ENCODE assay signal across 9 mouse cellular contexts in genomic region chr3:97682576-97682975, GRCm38 (mm10). TPM values are rescaled to one million over a fixed set of nuclear protein-coding genes. Genes with fewer than 3 reads are reported as not detected.
DNase-seq lines count a peak whose midpoint lies in the region; ATAC-seq and TF ChIP-seq lines count a peak whose summit lies in the region.
"Had no signal": no experiment of that assay in that cellular context is flagged by ENCODE, and none has a peak within 500 bp of the region (broad histone marks: within the 10 kb centered on the region; RNA-seq: fewer than 3 reads in every experiment).

No protein-coding gene starts in this region.

- H3K4me1 ChIP-seq in heart, embryonic 12.5 days (replicated peaks), result peaks cover 34% of the 10 kb centered on the region
- H3K4me1 ChIP-seq in E14TG2a.4 (replicated peaks; ENCODE audit: low read depth, low read length), result peaks cover 43% of the 10 kb centered on the region
- peaks cover 23% of the 10 kb centered on the region for H3K4me1 ChIP-seq in forebrain, embryonic 15.5 days
- peaks cover 0 to 10% of the 10 kb centered on the region in 2 experiments; a peak in 3 of 4 replicates for H3K4me1 ChIP-seq in liver, embryonic 14.5 days (replicated peaks; ENCODE audit: control insufficient read depth in 2 of 2, insufficient read depth in 2 of 2, low read length in 1 of 2)

- no peak for TF ChIP-seq CTCF in E14TG2a.4 (conservative IDR thresholded peaks at IDR 0.05; ENCODE audit: low read length)
- no peak for TF ChIP-seq CTCF in liver, embryonic 14.5 days (IDR thresholded peaks at IDR 0.05; ENCODE audit: low read depth)

- no peak overlapping the region for H3K27ac ChIP-seq in heart, embryonic 12.5 days (ENCODE audit: poor library complexity, severe bottlenecking)
- no peak overlapping the region for H3K27ac ChIP-seq in forebrain, embryonic 15.5 days (replicated peaks)
- H3K27ac ChIP-seq in liver, embryonic 14.5 days, result no peak overlapping the region

- H3K36me3 ChIP-seq in heart, embryonic 12.5 days, result no peaks in the 10 kb centered on the region
- no peaks in the 10 kb centered on the region for H3K36me3 ChIP-seq in E14TG2a.4 (ENCODE audit: insufficient read depth, low read length)
- no peaks in the 10 kb centered on the region for H3K36me3 ChIP-seq in forebrain, embryonic 15.5 days
- no peaks in the 10 kb centered on the region for H3K36me3 ChIP-seq in liver, embryonic 14.5 days (replicated peaks; ENCODE audit: control insufficient read depth, insufficient read depth, low read depth)

- ATAC-seq in heart, embryonic 12.5 days (ENCODE audit: insufficient number of reproducible peaks, low FRiP score), result no peak
- no peak for ATAC-seq in forebrain, embryonic 15.5 days (replicated peaks)
- ATAC-seq in liver, embryonic 14.5 days (ENCODE audit: insufficient read depth), result no peak

- H3K4me2 ChIP-seq in heart, embryonic 12.5 days, result peak overlapping the region; percentile 95
- peak overlapping the region; percentile 47; the same call in 1 of the 2 replicates for H3K4me2 ChIP-seq in forebrain, embryonic 15.5 days (replicated peaks)
- peak overlapping the region; percentile 78 for H3K4me2 ChIP-seq in liver, embryonic 14.5 days (ENCODE audit: low read depth)

- no peak for DNase-seq in heart, adult 11 months
- DNase-seq in liver, embryonic 14.5 days (ENCODE audit: low read depth in 3 of 3, low spot score in 3 of 3), result no peak
- no peak for DNase-seq in left cerebral cortex, postnatal 36 days (ENCODE audit: low spot score in 2 of 2)
- no peak for DNase-seq in cerebellum, postnatal 14 days
- DNase-seq in yolk sac, embryonic 10.5 days (ENCODE audit: low spot score), result no peak

- peaks cover 6% of the 10 kb centered on the region; the same call in 1 of the 2 replicates for H3K27me3 ChIP-seq in heart, embryonic 12.5 days (replicated peaks)
- peaks cover 56% of the 10 kb centered on the region for H3K27me3 ChIP-seq in E14TG2a.4 (ENCODE audit: insufficient read depth, low read length)
- H3K27me3 ChIP-seq in forebrain, embryonic 15.5 days, result peaks cover 14% of the 10 kb centered on the region; the same call in 1 of the 2 replicates
- H3K27me3 ChIP-seq in liver, embryonic 14.5 days (ENCODE audit: control insufficient read depth, insufficient read depth, low read length), result no peaks in the 10 kb centered on the region; the same call in 1 of the 2 replicates

- TF ChIP-seq EP300 in liver, embryonic 14.5 days (IDR thresholded peaks at IDR 0.05; ENCODE audit: low read depth), result no peak

- H3K4me3 ChIP-seq in heart, embryonic 12.5 days, result peak overlapping the region; percentile 47
- H3K4me3 ChIP-seq in E14TG2a.4 (replicated peaks; ENCODE audit: low read length), result peak overlapping the region; percentile 66
- no peak overlapping the region for H3K4me3 ChIP-seq in forebrain, embryonic 15.5 days
- no peak overlapping the region for H3K4me3 ChIP-seq in liver, embryonic 14.5 days (ENCODE audit: insufficient read depth in 1 of 2, low read depth in 2 of 2, low read length in 2 of 2)

- intact Hi-C loops in left cerebral cortex, postnatal 36 days (cut with DNase I), result loop anchor here (5.0 to 10.0 kb wide), 3 partner anchors 85 to 542 kb away; partner anchors contain the start of gene Reg4

- H3K9me3 ChIP-seq in heart, embryonic 12.5 days (replicated peaks), result no peaks in the 10 kb centered on the region
- no peaks in the 10 kb centered on the region for H3K9me3 ChIP-seq in E14TG2a.4 (ENCODE audit: low read length)
- H3K9me3 ChIP-seq in forebrain, embryonic 15.5 days, result no peaks in the 10 kb centered on the region
- H3K9me3 ChIP-seq in liver, embryonic 14.5 days (ENCODE audit: control insufficient read depth, low read length), result no peaks in the 10 kb centered on the region

- WGBS in heart, embryonic 12.5 days, result 23% methylated on average over 5 of the region's 5 CpGs
- WGBS in forebrain, embryonic 15.5 days, result 22% methylated on average over 5 of the region's 5 CpGs
- WGBS in liver, embryonic 14.5 days (ENCODE audit: insufficient replicate concordance), result 17% methylated on average over 5 of the region's 5 CpGs

- H3K9ac ChIP-seq in heart, embryonic 12.5 days, result peak overlapping the region; percentile 64; the same call in 1 of the 2 replicates
- no peak overlapping the region for H3K9ac ChIP-seq in forebrain, embryonic 15.5 days (replicated peaks)
- H3K9ac ChIP-seq in liver, embryonic 14.5 days (replicated peaks), result no peak overlapping the region

RNA-seq across cellular contexts. Expression of gene Gm17651, which starts 8.1 kb away (rescaled TPM):
- not detected in 2 replicates for polyA plus RNA-seq in heart, embryonic 12.5 days (2016; fragmentation: Nextera tagmentation; extraction: Ambion mirVana)
- not detected in 2 replicates for polyA plus RNA-seq in forebrain, embryonic 15.5 days (2015; fragmentation: Nextera tagmentation; extraction: Ambion mirVana)
- polyA plus RNA-seq in liver, embryonic 14.5 days (2012; rRNA removed), result not detected in 2 replicates
- not detected in 2 replicates for polyA plus RNA-seq in liver, embryonic 14.5 days (2014; fragmentation: Nextera tagmentation; extraction: Ambion mirVana)
- not detected for total RNA-seq in left cerebral cortex, postnatal 36 days (2021)
- total RNA-seq: adrenal gland, postnatal 10 days had no signal

RNA-seq across cellular contexts. Expression of gene Prkab2, which starts 24.6 kb away (rescaled TPM):
- 24.6 and 25.1 TPM in 2 replicates for polyA plus RNA-seq in heart, embryonic 12.5 days (2016; fragmentation: Nextera tagmentation; extraction: Ambion mirVana)
- polyA plus RNA-seq in forebrain, embryonic 15.5 days (2015; fragmentation: Nextera tagmentation; extraction: Ambion mirVana), result 9.5 and 10.0 TPM in 2 replicates
- 1.6 and 2.1 TPM in 2 replicates for polyA plus RNA-seq in liver, embryonic 14.5 days (2012; rRNA removed)
- 1.1 and 1.3 TPM in 2 replicates for polyA plus RNA-seq in liver, embryonic 14.5 days (2014; fragmentation: Nextera tagmentation; extraction: Ambion mirVana)
- 10 to 100 TPM; 26.4 to 30.8 TPM for total RNA-seq in left cerebral cortex, postnatal 36 days (2021)

RNA-seq across cellular contexts. Expression of gene Fmo5, which starts 54.0 kb away (rescaled TPM):
- 3.3 and 3.5 TPM in 2 replicates for polyA plus RNA-seq in heart, embryonic 12.5 days (2016; fragmentation: Nextera tagmentation; extraction: Ambion mirVana)
- 0.66 and 1.0 TPM in 2 replicates for polyA plus RNA-seq in forebrain, embryonic 15.5 days (2015; fragmentation: Nextera tagmentation; extraction: Ambion mirVana)
- 6.0 and 8.4 TPM in 2 replicates for polyA plus RNA-seq in liver, embryonic 14.5 days (2012; rRNA removed)
- 11.3 and 13.3 TPM in 2 replicates for polyA plus RNA-seq in liver, embryonic 14.5 days (2014; fragmentation: Nextera tagmentation; extraction: Ambion mirVana)
- 1 to 10 TPM; 3.2 to 3.6 TPM for total RNA-seq in left cerebral cortex, postnatal 36 days (2021)

Comparison
In these comparisons a context has a peak if more than half of its experiments do, and no peak if none do; other contexts are left out.
1. H3K4me3 ChIP-seq: peak in heart, embryonic 12.5 days (single experiment) and E14TG2a.4 (single experiment); none in forebrain, embryonic 15.5 days (single experiment) and liver, embryonic 14.5 days (0 of 2).
2. Peak in every context shown above with its lines, with median percentiles within 50 percentile points of each other: H3K4me2 ChIP-seq.